Mouse (Mus musculus) adrenal gland, postnatal 10 days (tissue): ENCODE measurements around the gene Gtdc1. TPM values are rescaled to one million over a fixed set of nuclear protein-coding genes. Genes with fewer than 3 reads are reported as not detected.
A peak's percentile ranks its signal among the peaks of the same experiment; 100 is the strongest.

Source experiments
- DNase-seq: peaks from one replicate; pipeline ENCODE4 v3.0.0; 2021; ENCODE audit warnings: mixed read lengths
- total RNA-seq, 2 experiments: library from RNA; stranded (reverse); gene quantifications; 2 replicates each; pipeline ENCODE4 v1.2.3; 2021

The Gtdc1 gene
- total RNA-seq, 2 experiments from 2014 or later = 12.8 to 20.2 TPM

- peak; percentile 15 for DNase-seq
These were observed 401.1 kb downstream of the Gtdc1 start for GRCm38 (mm10) chr2:44526110-44527032.

DNA sequence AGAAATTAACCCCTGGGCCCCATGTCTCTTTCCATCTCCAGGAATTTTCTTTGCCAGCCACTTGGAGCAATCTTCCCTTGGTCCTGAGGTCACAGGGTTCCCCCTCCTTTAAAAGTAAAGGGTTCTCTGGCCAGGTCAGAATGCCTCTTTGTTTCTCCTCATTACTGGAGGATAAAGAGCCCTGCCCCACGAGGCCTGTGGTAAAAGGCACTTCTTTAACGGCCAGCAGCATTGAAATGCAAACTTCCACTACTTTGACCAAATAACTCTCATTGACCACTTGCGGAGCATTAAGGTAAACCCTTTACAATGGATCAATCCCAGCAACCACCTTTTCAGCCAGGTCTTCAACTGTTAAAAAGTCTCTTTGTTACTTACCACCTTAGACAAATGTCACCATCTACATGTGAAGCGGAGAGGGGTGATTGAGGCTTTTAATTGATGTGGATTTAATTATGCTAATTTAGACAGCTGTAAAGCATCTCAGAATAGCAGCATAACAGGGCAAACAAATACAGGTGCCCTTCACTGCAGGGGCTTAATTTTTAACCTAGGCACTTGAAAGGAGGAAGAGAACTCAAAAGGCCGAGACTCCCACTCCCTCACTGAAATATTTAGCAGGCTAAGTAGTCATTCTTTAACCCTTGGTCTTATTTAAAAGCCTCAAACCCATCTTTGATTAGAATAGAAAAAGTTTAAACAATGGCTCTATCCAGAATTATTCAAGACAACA lies 402.1 kb downstream of the Gtdc1 start:
- no peak for DNase-seq

DNA sequence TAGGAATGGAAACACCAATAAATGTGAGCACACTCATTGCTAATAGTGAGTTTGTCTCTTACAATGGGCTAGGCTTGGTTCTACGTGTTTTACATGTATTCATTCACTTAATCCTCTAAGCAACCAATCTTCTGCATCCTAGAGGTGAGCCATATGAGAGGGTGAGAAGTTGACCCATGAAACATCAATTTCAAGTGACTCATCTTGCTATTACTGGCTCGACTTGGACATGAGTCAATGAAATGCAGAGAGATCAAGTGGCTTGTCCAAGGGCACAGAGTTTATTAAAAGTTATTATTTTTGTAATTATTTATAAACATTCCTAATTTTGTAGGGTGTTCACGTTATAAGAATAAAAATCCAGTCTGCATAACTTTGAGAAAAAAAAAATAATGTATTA lies 408.2 kb downstream of the Gtdc1 start:
- DNase-seq = no peak

DNA sequence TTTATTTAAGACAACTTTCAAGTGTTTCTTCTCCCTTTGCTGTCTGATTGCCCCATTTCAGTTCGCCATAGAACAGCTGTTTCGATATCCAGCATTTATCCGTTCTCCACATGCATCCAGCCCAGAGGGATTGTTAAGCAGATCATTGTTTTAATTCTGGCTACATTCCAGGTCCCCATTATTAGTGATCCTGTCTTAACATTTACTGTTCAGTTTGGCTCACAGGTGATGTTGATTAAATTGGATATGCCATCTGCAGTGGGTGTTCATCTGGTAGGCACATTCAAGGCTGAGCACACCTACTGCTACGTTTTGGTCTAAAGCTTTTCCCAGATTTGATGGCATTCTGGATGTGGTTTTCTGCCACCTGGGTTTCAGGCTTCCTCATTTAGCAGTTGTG lies 409.4 kb downstream of the Gtdc1 start:
- DNase-seq = no peak

Other genes starting within 250 kb of the Gtdc1 start
- 100 to 1,000 TPM; 129 to 138 TPM for gene Zeb2, start 189.7 kb upstream of the Gtdc1 start, total RNA-seq